Mouse (Mus musculus) 3134 (cell line): ENCODE measurements around the gene Bbs2.

Experiments used
- DNase-seq: peaks from one replicate; pipeline ENCODE4 v3.0.0-alpha.2; 2011; ENCODE audit warnings: low spot score; ENCODE audit not compliant: insufficient read length; ENCODE audit errors: extremely low read depth

Gene Bbs2

GRCm38 (mm10) chr8:94098081-94098974 lies at the start of gene Bbs2:
Bbs2 (minus strand) TSS chr8:94098928.
- peak; percentile 99 for DNase-seq

- DNase-seq: peak; percentile 23
Observed at GRCm38 (mm10) chr8:94148236-94148635, 49.5 kb upstream of the Bbs2 start.

- DNase-seq: no peak
Observed at GRCm38 (mm10) chr8:94140266-94140795, 41.6 kb upstream of the Bbs2 start.

- no peak for DNase-seq
Observed at GRCm38 (mm10) chr8:94136933-94137332, 38.2 kb upstream of the Bbs2 start, which contains the start of gene Mt4. Mt4 (plus strand) TSS chr8:94137197.

- DNase-seq: no peak
Observed at GRCm38 (mm10) chr8:94136192-94136591, 37.5 kb upstream of the Bbs2 start.

GRCm38 (mm10) chr8:94135556-94135955 lies 36.8 kb upstream of the Bbs2 start:
- DNase-seq: no peak

GRCm38 (mm10) chr8:94134601-94135000 lies 35.9 kb upstream of the Bbs2 start:
- DNase-seq: peak; percentile 75

GRCm38 (mm10) chr8:94132096-94132495 lies 33.4 kb upstream of the Bbs2 start:
- peak; percentile 52 for DNase-seq

- no peak for DNase-seq
Observed at GRCm38 (mm10) chr8:94130126-94130525, 31.4 kb upstream of the Bbs2 start.

- no peak for DNase-seq
Observed at GRCm38 (mm10) chr8:94129133-94129789, 30.5 kb upstream of the Bbs2 start.

- DNase-seq: no peak
Observed at GRCm38 (mm10) chr8:94127711-94128110, 29.0 kb upstream of the Bbs2 start.

- DNase-seq: no peak
Observed at GRCm38 (mm10) chr8:94122711-94123468, 24.2 kb upstream of the Bbs2 start.

GRCm38 (mm10) chr8:94121625-94122024 lies 22.9 kb upstream of the Bbs2 start:
- no peak for DNase-seq

- DNase-seq: no peak
Observed at GRCm38 (mm10) chr8:94118776-94119430, 20.2 kb upstream of the Bbs2 start.

- no peak for DNase-seq
Observed at GRCm38 (mm10) chr8:94113972-94114371, 15.2 kb upstream of the Bbs2 start.

GRCm38 (mm10) chr8:94113435-94113834 lies 14.7 kb upstream of the Bbs2 start:
- DNase-seq: no peak

GRCm38 (mm10) chr8:94110526-94111177 lies 11.9 kb upstream of the Bbs2 start:
- peak; percentile 82 for DNase-seq

GRCm38 (mm10) chr8:94109835-94110234 lies 11.1 kb upstream of the Bbs2 start:
- no peak for DNase-seq

GRCm38 (mm10) chr8:94109396-94109795 lies 10.7 kb upstream of the Bbs2 start:
- DNase-seq: no peak

- no peak for DNase-seq
Observed at GRCm38 (mm10) chr8:94107871-94108270, 9.1 kb upstream of the Bbs2 start.
